Mouse (Mus musculus): Measurements from ENCODE around the gene Ifnab.

Ifnab gene

GRCm38 (mm10) chr4:88691259-88691658 lies at the start of gene Ifnab:
Gene Ifnab (minus strand): TSS chr4:88691359.
- no peak for DNase-seq

- no peak for DNase-seq
These were observed 47.9 kb upstream of the Ifnab start for GRCm38 (mm10) chr4:88739036-88739435.

- DNase-seq, result peak; percentile 82
These were observed 47.3 kb upstream of the Ifnab start for GRCm38 (mm10) chr4:88738480-88738879.

- peak; percentile 69 for DNase-seq
These were observed 36.2 kb upstream of the Ifnab start for GRCm38 (mm10) chr4:88727324-88727723.

- DNase-seq, result no peak
These were observed 35.6 kb upstream of the Ifnab start for GRCm38 (mm10) chr4:88726727-88727126.

GRCm38 (mm10) chr4:88723497-88724090 lies 32.4 kb upstream of the Ifnab start:
- no peak for DNase-seq

- peak; percentile 90 for DNase-seq
These were observed 30.9 kb upstream of the Ifnab start, which contains the start of the genes Gm26566 and Klhl9 for GRCm38 (mm10) chr4:88721791-88722721. Gene Gm26566 (plus strand): TSS chr4:88721805. Gene Klhl9 (minus strand): TSS chr4:88722465.

GRCm38 (mm10) chr4:88718715-88719114 lies 27.6 kb upstream of the Ifnab start:
- DNase-seq, result no peak

- no peak for DNase-seq
These were observed 23.9 kb upstream of the Ifnab start for GRCm38 (mm10) chr4:88715059-88715458.

- DNase-seq, result no peak
These were observed 23.1 kb upstream of the Ifnab start for GRCm38 (mm10) chr4:88714281-88714680.

- DNase-seq, result no peak
These were observed 16.1 kb upstream of the Ifnab start for GRCm38 (mm10) chr4:88707128-88707826.

- DNase-seq, result no peak
These were observed 14.8 kb upstream of the Ifnab start for GRCm38 (mm10) chr4:88705924-88706323.

- no peak for DNase-seq
These were observed 8.1 kb upstream of the Ifnab start for GRCm38 (mm10) chr4:88699301-88699700.

GRCm38 (mm10) chr4:88698781-88699180 lies 7.6 kb upstream of the Ifnab start:
- DNase-seq, result no peak

GRCm38 (mm10) chr4:88697753-88698152 lies 6.6 kb upstream of the Ifnab start:
- DNase-seq, result no peak

- no peak for DNase-seq
These were observed 5.9 kb upstream of the Ifnab start for GRCm38 (mm10) chr4:88697108-88697507.

- peak; percentile 79 for DNase-seq
These were observed 5.2 kb upstream of the Ifnab start for GRCm38 (mm10) chr4:88696237-88696884.

GRCm38 (mm10) chr4:88693392-88693791 lies 2.2 kb upstream of the Ifnab start:
- DNase-seq, result no peak

GRCm38 (mm10) chr4:88692537-88692936 lies 1.4 kb upstream of the Ifnab start:
- DNase-seq, result peak; percentile 8

GRCm38 (mm10) chr4:88683812-88684211 lies 7.3 kb downstream of the Ifnab start, which contains the start of gene Ifna2:
Gene Ifna2 (minus strand): TSS chr4:88683912.
- no peak for DNase-seq

GRCm38 (mm10) chr4:88681353-88681752 lies 9.8 kb downstream of the Ifnab start:
- no peak for DNase-seq

- DNase-seq, result peak; percentile 38
These were observed 10.8 kb downstream of the Ifnab start for GRCm38 (mm10) chr4:88680362-88680761.

- no peak for DNase-seq
These were observed 14.3 kb downstream of the Ifnab start, which contains the start of gene Ifna16 for GRCm38 (mm10) chr4:88676824-88677223. Gene Ifna16 (minus strand): TSS chr4:88676924.

Data from thymus, postnatal 14 days (tissue).